Mouse (Mus musculus) gastrocnemius, postnatal 36 days (tissue): ENCODE data around the gene 1700037H04Rik. TPM values are rescaled to one million over a fixed set of nuclear protein-coding genes. Genes with fewer than 3 reads are reported as not detected.
A peak's percentile ranks its signal among the peaks of the same experiment; 100 is the strongest.

Experiments used
- DNase-seq, 2 experiments: peaks; one replicate each; pipeline ENCODE4 v3.0.0; 2022
- intact Hi-C: fragments of 180-260 bp; cut with DNase I; formaldehyde crosslinking; loops from one replicate; pipeline ENCODE4 v1.15.1; 2025
- long read RNA-seq, 2 experiments: library from polyadenylated mRNA; stranded (forward); transcript quantifications; one replicate each; pipeline ENCODE4 v2.0.0; 2021
- total RNA-seq, 2 experiments: library from RNA; stranded (reverse); gene quantifications; 2 replicates each; pipeline ENCODE4 v1.2.3; 2021

The 1700037H04Rik gene
- total RNA-seq, result 1 to 10 TPM; 4.3 to 4.4 TPM
- long read RNA-seq, experiment 1, partial matches to known transcripts, result 0 of 4 reads
- long read RNA-seq, experiment 1, other reads (novel, unspliced or antisense), result 1 of 4 reads
- long read RNA-seq, experiment 2, transcript 1700037H04Rik-202 (6 exons, 1,241 nt), result major isoform, 5 of 7 reads
- long read RNA-seq, experiment 2, partial matches to known transcripts, result 0 of 7 reads
- long read RNA-seq, experiment 2, other reads (novel, unspliced or antisense), result 2 of 7 reads

- intact Hi-C loops, result loop anchor here (1.0 kb wide), 1 partner anchor 65 kb away; no protein-coding TSS in a partner anchor
- peak; percentile 92 to 96 for DNase-seq
Observed at GRCm38 (mm10) chr2:131159938-131160581, at the start of gene 1700037H04Rik. Gene 1700037H04Rik, minus strand, starts transcription at chr2:131160081.

DNA sequence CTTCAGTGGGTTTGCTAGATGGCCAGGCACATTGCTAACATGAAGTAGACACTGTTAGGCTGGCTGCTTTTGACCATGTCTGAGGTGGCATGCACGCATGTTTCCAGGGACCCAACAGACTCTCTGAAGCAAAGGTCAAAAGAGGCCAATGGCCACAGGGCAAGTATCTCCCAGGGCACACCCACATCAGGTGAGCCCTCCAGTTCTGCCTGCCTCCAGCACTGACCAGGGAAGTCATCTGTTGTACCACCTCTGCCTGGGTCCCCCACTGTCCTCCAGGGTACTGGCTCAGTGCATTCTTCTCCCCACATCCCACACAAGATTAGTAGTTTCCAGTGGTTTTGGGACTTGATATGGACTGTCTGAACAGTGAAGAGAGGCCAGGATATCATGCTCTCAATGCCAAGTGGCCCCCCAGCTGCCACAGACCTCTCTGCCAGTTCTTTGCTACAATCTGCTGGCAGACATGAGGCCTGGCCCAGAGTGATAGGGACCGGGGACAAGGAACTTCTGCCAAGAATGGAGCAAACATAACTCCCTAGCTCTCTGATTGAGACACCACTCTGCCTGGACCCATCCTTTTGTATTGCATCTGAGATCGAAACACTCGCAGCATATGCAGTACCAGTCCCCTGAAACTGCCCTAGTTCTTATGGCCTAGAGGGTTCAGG, 49.4 kb upstream of the 1700037H04Rik start:
- intact Hi-C loops, result no loop called here
- DNase-seq, result no peak

- DNase-seq, result no peak
- intact Hi-C loops, result no loop called here
Observed at GRCm38 (mm10) chr2:131208356-131208755, 48.5 kb upstream of the 1700037H04Rik start.

GRCm38 (mm10) chr2:131206778-131207177, 46.9 kb upstream of the 1700037H04Rik start, which contains the start of gene Ap5s1:
Gene Ap5s1, plus strand, starts transcription at chr2:131207078.
- no peak for DNase-seq

GRCm38 (mm10) chr2:131205521-131206182, 45.8 kb upstream of the 1700037H04Rik start:
- intact Hi-C loops, result loop anchor here (2.0 kb wide), 1 partner anchor 25 kb away; the partner anchor contains the start of gene Cenpb
- no peak for DNase-seq

More at GRCm38 (mm10) chr2:131206778-131207177, 46.9 kb upstream of the 1700037H04Rik start, which contains the start of gene Ap5s1:
- intact Hi-C loops, result no loop called here

DNA sequence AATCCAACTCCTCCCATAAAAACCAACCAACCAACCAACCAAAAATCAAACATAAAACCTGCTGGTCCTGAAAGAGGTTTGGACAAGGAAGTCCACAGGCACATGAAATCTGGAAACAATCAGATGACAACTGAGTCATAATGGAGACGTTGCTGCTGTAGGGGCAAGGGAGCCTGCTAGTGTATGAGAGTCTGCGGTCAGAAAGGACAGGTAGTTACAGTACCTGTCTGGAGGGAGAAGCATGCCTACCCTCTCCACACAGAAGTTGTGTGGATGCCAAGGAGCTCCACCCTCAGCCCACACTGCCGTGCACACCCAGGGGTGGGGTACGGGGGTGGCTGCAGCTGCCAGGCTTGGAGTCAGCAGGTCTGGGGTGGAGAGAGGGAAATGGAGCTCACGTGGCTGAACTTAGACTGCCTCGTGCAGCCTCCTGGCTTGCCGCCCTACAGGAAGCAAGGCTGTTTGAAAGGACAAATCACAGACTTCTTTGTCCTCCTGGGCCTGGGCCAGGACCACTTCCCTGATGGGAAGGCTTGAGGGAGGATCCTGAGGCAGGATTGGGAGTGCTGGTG, 44.6 kb upstream of the 1700037H04Rik start:
- peak; percentile 96 to 97 for DNase-seq
- intact Hi-C loops, result loop anchor here (2.0 kb wide), 1 partner anchor 24 kb away; the partner anchor contains the start of gene Cenpb

GRCm38 (mm10) chr2:131203816-131204409, 44.0 kb upstream of the 1700037H04Rik start:
- intact Hi-C loops, result loop anchor here (2.0 kb wide), 1 partner anchor 23 kb away; the partner anchor contains the start of gene Cenpb
- no peak for DNase-seq

- intact Hi-C loops, result no loop called here
- no peak for DNase-seq
Observed at GRCm38 (mm10) chr2:131201262-131201661, 41.4 kb upstream of the 1700037H04Rik start.

GRCm38 (mm10) chr2:131200710-131201109, 40.8 kb upstream of the 1700037H04Rik start:
- intact Hi-C loops, result no loop called here

GRCm38 (mm10) chr2:131196606-131197316, 36.9 kb upstream of the 1700037H04Rik start:
- no peak for DNase-seq
- intact Hi-C loops, result no loop called here

More at GRCm38 (mm10) chr2:131200710-131201109, 40.8 kb upstream of the 1700037H04Rik start:
- no peak for DNase-seq

DNA sequence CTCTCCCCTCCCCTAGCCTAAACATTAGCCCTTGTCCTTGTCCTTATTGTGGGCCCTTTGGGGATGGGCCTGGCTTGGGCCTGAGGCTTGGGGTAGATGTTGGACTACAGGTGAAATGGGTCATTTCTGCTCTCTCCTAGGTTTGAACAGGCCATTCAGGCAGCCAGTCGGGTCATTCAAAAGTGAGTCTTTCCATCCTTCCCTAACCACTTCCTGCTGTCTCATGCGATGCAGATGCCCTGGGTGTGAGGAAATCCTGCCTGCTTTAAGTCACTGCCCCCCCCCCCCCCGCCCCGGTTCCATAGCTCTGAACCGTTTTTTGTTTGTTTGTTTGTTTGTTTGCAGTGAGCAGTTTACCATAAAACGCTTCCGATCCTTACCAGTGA, 31.1 kb upstream of the 1700037H04Rik start:
- DNase-seq, result no peak
- intact Hi-C loops, result no loop called here

- DNase-seq, result no peak
- intact Hi-C loops, result no loop called here
Observed at GRCm38 (mm10) chr2:131190344-131191004, 30.6 kb upstream of the 1700037H04Rik start.

- intact Hi-C loops, result no loop called here
- no peak for DNase-seq
Observed at GRCm38 (mm10) chr2:131189521-131190309, 29.8 kb upstream of the 1700037H04Rik start.

DNA sequence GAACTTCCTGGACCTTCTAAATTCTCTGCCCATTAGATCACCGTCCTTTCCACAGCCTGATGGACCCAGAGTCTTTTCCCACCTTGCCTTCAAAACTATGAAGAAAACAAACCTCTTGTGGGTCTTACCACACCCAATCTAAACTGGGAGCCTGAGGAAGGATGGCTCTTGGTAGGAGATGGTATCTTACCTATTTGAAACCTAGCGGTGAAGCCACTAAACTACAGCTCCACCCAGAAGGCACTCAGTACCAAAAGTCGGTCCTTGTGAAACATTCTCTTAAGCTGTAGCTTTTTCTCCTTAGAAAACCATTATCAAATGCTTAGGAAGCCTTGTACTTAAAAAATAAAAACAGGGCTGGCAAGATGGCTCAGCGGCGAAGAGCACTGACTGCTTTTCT, 28.4 kb upstream of the 1700037H04Rik start:
- intact Hi-C loops, result no loop called here
- DNase-seq, result no peak

DNA sequence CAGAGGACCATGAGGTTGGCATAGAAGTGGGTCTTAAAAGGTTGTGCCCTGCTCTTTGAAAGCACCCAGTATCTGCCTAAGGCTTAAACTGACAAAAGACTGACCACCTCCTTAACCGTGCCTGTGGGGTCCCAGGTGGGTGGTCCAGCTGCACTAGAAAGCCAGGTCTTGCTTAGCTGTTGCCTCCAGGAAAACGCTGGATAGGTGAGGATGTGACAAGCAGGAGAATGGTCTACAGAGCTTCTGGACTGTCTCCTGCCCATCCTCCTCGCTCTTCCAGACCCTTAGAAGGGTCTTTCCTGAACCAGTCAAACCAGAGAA, 27.7 kb upstream of the 1700037H04Rik start:
- DNase-seq, result no peak
- intact Hi-C loops, result no loop called here

DNA sequence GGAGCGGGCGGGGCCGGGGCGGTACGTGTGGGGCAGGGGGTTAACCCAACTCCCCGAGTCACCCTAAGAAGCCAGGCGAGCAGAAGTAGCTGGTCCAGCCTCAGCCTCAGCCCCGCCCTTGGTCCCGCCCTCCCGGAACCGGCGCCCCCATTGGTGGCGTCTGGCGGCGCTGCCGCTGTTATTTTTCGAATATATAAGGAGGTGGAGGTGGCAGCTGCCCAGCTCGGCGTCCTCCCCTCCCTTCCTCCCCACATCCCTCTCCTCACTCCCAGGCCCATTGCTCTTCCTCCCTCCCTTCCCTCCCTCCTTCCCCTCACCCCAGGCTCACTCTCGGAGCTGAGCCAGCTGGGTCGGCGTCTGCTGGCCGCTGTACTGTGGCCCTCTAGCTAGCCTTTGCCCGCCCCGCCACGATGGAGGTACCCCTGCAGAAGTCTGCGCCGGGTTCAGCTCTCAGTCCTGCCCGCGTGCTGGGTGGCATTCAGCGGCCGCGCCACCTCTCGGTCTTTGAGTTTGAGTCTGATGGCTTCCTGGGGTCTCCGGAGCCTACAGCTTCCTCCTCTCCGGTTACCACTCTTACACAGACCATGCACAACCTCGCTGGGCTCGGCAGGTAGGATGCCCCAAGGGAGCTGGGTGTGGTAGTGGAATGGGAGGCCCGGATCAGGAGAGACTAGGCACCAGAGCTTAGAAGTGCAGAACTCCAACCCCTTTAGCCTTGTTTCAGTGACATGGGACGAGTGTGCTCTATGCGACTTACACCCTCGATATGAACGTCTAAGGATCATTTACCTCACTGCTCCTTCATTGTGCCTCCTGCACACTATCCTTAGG, 27.1 kb upstream of the 1700037H04Rik start, which contains the start of the genes Cdc25b and Spef1:
Gene Cdc25b (plus strand): TSS at position 179 of the 831 bp plus-strand sequence.
Gene Spef1 (minus strand): TSS at position 512 of the 831 bp plus-strand sequence.
- intact Hi-C loops, result no loop called here
- DNase-seq, result peak; percentile 78 to 86

DNA sequence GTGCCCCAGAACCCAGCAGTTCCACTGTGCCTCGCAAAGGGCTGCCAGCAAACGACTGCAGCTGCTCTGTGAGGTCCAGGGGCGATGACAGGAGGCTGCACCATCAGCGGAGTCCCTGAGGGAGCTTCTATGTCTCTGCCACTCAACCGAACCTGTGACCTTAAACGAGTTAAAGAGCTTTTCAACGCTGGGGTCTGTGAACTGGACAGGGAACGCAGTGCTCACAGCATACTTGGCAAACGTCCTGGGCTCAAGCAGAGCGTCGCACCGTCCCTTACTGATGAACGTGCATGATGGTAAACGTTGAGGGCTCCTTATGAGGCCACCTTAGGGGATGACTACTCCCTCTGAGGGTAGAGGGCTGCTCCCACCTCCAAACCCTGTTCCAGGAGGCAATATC, 26.5 kb upstream of the 1700037H04Rik start:
- intact Hi-C loops, result no loop called here
- no peak for DNase-seq
